Mouse (Mus musculus) urinary bladder, postnatal 14 days (tissue): ENCODE measurements around the gene Arntl2.
A peak's percentile ranks its signal among the peaks of the same experiment; 100 is the strongest.

ENCODE experiments used
- DNase-seq: peaks from one replicate; pipeline ENCODE4 v3.0.0; 2021; ENCODE audit warnings: low spot score

Arntl2 gene

GRCm38 (mm10) chr6:146781566-146781965 lies 14.3 kb upstream of the Arntl2 start:
- no peak for DNase-seq

- no peak for DNase-seq
Observed at GRCm38 (mm10) chr6:146793527-146793926, 2.3 kb upstream of the Arntl2 start.

GRCm38 (mm10) chr6:146795166-146795923 lies 510 bp upstream of the Arntl2 start:
- no peak for DNase-seq

DNA sequence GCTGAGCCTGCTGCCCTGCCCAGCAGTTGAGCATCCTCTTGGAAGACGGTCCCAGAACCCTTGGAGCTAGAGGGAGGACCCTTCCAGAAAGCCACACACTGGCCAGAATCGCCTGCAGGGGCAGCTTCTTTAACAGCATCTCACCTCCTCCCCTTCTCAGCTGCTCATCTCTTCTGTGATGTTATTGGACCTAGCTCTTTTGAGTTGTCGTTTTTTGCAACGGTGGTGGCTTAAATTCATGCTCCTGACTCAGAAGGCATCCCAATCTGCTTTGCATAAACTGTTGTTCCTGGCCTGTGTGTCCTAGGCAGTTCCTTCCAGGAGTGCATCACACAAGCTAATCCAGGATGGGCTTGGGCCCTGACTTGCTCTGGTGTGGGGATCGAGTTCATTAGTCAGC lies 1.6 kb downstream of the Arntl2 start:
- no peak for DNase-seq

DNA sequence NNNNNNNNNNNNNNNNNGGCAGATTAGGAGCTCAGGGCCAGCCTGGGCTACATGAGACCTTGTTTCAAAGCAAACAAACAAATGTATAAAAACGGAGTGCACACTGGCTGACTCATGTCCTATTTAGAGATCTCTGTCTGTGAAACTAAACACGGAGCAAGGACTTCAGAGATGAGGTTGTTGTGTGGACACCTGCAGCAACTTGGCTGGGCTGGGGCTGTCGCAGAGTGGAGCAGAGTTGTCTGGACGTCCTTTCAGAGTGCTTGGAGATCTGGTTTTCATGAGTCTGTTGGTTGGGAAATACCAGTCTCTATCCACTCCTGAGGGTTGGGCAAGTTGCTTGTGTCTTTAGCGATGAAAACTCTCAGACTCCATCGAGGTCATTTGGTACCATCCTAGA lies 14.1 kb downstream of the Arntl2 start:
- no peak for DNase-seq

DNA sequence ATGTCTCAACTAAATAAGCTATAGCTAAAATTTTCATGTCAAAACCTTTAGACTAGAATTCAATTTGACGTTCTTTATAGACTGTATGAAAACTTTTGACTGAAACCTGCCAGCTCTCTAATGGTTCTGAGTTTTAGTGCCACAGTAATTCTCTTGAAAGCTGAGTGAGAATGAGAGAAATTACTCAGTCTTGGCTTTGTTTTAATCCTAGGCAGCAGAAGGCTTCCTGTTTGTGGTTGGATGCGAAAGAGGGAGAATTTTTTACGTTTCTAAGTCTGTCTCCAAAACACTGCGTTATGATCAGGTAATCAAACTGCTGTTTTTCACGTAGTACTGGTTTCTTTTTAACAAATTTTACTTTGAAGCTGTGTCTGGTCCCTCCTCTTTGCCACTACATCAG lies 17.2 kb downstream of the Arntl2 start:
- no peak for DNase-seq

DNA sequence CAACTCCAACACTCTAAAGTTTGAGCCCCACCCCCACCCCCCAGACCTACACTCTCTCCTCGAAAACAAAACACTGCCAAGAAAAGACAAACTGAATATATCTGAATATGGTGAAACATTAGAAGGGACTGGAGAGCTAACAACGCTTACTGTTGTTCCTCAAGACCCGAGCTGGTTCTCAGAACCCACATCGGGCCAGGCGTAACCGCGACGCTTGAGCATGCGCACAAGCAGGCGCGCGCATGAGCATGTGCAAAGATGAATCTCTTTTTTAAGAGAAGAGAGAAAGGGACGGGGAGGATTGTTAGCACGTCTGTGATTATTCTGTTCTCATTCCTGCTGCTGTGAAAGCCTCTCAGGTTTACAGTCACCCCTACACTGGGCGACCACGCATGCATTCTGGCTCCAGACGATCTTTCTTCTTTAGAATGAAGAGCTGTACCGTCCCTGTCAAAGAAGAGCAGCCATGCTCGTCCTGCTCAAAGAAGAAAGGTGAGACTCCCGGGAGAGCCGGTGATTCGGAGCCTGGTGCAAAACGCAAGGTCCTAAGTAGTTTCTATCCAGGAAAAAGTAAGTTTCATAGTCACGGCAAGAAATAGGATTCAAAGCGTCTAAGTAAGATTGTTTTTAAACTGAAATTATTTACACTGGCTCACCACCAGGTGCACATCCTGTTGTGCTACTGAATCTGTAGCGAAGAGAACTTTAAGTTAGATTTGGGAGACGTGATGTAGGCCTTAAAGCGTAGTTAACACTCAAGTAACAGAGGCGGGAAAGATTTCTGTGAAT lies 24.5 kb downstream of the Arntl2 start:
- no peak for DNase-seq

- DNase-seq = no peak
Observed at GRCm38 (mm10) chr6:146821958-146822357, 26.1 kb downstream of the Arntl2 start.

DNA sequence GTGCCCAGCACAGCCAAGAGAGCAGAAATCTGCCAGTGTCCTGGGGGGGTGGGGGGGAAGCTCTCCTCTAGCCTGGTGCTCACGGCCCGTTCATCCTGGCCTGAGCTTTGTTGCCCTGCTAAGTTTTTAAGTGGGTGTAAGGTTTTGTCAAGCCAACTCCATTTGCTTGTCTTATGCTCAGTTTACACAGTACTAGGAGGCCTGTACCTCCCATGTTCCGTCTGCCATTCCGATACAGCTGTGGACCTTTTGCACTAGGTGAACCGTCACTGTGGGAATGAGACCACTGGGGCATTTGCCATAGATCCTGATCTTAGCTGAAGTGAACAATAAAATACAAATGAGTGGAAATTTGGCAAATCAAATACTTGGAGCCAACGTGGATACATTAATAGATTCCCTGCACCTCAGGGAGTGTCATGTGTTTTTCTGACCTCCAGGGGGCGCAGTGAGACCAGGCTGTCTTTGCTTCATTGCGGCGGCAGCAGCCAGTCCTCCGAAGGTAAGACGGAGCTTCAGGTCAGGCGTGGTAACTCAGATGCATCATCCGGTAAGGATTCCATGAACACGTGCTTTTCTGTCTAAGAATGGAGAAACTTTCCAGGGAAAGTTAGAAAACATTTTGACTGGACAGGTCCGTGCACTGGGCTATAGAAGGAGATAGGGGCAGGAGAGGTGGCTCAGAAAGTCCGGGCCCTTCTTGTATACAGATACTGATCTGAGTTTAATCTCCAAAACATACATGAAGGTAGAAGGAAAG lies 29.1 kb downstream of the Arntl2 start:
- DNase-seq = peak; percentile 71

DNA sequence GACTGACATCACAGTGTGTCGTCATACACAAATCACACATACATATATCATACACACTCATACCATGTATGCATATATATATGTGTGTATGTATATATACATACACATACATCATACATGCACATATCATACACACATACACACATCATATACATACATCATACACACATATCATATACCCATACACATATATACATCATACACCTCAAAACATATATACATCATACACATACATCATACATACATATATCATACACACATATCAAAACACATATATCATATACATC lies 29.6 kb downstream of the Arntl2 start:
- no peak for DNase-seq

- no peak for DNase-seq
Observed at GRCm38 (mm10) chr6:146831320-146831719, 35.5 kb downstream of the Arntl2 start.

- DNase-seq = peak; percentile 52
Observed at GRCm38 (mm10) chr6:146833485-146834314, 37.8 kb downstream of the Arntl2 start.

DNA sequence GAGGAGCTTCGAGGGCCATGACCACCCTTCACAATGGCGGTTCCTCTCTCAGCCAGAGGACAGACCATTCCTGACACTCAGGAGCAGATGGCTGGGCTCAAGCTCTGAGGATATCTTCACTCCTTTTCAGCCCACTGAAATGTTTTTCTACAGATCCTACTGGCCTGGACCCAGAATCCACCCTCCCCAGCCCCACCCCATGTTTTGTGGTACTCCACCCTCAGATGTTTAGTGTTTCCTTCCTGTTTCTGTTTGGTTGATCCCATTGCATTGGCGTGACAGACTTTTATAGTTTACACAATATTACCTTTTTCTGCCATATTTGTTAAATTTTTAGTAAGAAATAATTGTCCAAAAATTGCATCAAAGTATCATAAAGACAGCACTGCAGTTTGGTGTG lies 38.5 kb downstream of the Arntl2 start:
- DNase-seq = no peak

- no peak for DNase-seq
Observed at GRCm38 (mm10) chr6:146835784-146836183, 39.9 kb downstream of the Arntl2 start.

GRCm38 (mm10) chr6:146837316-146837715 lies 41.5 kb downstream of the Arntl2 start:
- DNase-seq = no peak

GRCm38 (mm10) chr6:146838366-146838765 lies 42.5 kb downstream of the Arntl2 start:
- DNase-seq = no peak

DNA sequence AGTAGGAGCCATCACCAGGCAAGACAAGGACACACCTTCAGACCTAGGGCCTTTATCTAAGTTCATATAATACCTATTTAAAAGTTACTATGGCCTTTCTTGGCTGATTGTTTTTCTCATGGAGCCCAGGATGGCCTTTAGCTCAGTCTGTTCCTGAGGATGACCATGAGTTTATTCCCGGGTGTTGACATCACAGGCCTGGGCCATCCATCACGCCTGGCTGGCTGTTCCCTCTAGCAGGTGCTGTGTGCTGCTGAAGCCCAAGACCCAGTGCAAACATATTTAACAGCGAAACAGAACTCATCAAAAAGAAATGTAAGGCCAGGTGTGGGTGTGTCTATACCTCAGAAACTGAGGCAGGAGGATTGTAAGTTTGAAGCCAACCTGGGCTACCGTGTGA lies 43.0 kb downstream of the Arntl2 start:
- no peak for DNase-seq

- no peak for DNase-seq
Observed at GRCm38 (mm10) chr6:146844867-146845266, 49.0 kb downstream of the Arntl2 start.

GRCm38 (mm10) chr6:146845347-146845746 lies 49.5 kb downstream of the Arntl2 start:
- DNase-seq = no peak

GRCm38 (mm10) chr6:146845961-146846750 lies 50.3 kb downstream of the Arntl2 start:
- DNase-seq = no peak

GRCm38 (mm10) chr6:146847402-146847801 lies 51.5 kb downstream of the Arntl2 start:
- DNase-seq = no peak
